Mouse (Mus musculus) embryonic facial prominence, embryonic 14.5 days (tissue): ENCODE results near the gene A830031A19Rik. TPM values are rescaled to one million over a fixed set of nuclear protein-coding genes. Genes with fewer than 3 reads are reported as not detected.

Experiments
- ATAC-seq: fragments of 200-750 bp; cut with Nextera tagmentation; 2 replicates; pipeline ENCODE4 v1.8.0; 2017; ENCODE audit warnings: low read depth, moderate number of reproducible peaks, moderate TSS enrichment
- DNase-seq: peaks from one replicate; pipeline ENCODE4 v3.0.0-alpha.2; 2015; ENCODE audit warnings: low spot score
- H3K27ac ChIP-seq: fragments of 300-500 bp; sonication (generic); replicated peaks from 2 replicates; pipeline ENCODE4 v1.5.1; 2014; ENCODE audit warnings: low read depth, mild to moderate bottlenecking, low read length, moderate library complexity
- H3K27me3 ChIP-seq: fragments of 300-500 bp; sonication (generic); replicated peaks from 2 replicates; pipeline ENCODE4 v1.6.1; 2014; ENCODE audit warnings: low read length; ENCODE audit not compliant: control insufficient read depth, insufficient read depth
- H3K36me3 ChIP-seq: fragments of 300-500 bp; sonication (generic); 2 replicates; pipeline ENCODE4 v1.6.1; 2014; ENCODE audit warnings: low read length, mixed read lengths; ENCODE audit not compliant: control insufficient read depth, insufficient read depth
- H3K4me1 ChIP-seq: fragments of 300-500 bp; sonication (generic); 2 replicates; pipeline ENCODE4 v1.6.1; 2014; ENCODE audit warnings: antibody characterized with exemption, low read length; ENCODE audit not compliant: control insufficient read depth, insufficient read depth
- H3K4me2 ChIP-seq: fragments of 300-500 bp; sonication (generic); 2 replicates; pipeline ENCODE4 v1.6.1; 2014; ENCODE audit warnings: low read depth, mild to moderate bottlenecking, low read length, moderate library complexity, mixed read lengths
- H3K4me3 ChIP-seq: fragments of 300-500 bp; sonication (generic); 2 replicates; pipeline ENCODE4 v1.5.1; 2014; ENCODE audit warnings: low read depth, mild to moderate bottlenecking, low read length
- H3K9ac ChIP-seq: fragments of 300-500 bp; sonication (generic); 2 replicates; pipeline ENCODE4 v1.6.1; 2014; ENCODE audit warnings: low read depth, mild to moderate bottlenecking, low read length, moderate library complexity, mixed read lengths
- H3K9me3 ChIP-seq: fragments of 300-500 bp; sonication (generic); 2 replicates; pipeline ENCODE4 v1.6.1; 2016; ENCODE audit warnings: low read length; ENCODE audit not compliant: control insufficient read depth
- WGBS: fragments of 180-500 bp; shearing (Covaris S2); extraction: QIAGEN DNeasy Blood & Tissue Kit; methylation state at CpG from one replicate; pipeline ENCODE4 v1.1.7; 2014; 5-methylcytosine and 5-hydroxymethylcytosine counted together
- polyA plus RNA-seq: library from polyadenylated mRNA; unstranded; fragments of >200 nt; fragmentation: Nextera tagmentation; extraction: Ambion mirVana; gene quantifications from 2 replicates; pipeline ENCODE4 v1.2.1, GENCODE M21; 2014

The A830031A19Rik gene
- not detected in 2 replicates for polyA plus RNA-seq

DNA sequence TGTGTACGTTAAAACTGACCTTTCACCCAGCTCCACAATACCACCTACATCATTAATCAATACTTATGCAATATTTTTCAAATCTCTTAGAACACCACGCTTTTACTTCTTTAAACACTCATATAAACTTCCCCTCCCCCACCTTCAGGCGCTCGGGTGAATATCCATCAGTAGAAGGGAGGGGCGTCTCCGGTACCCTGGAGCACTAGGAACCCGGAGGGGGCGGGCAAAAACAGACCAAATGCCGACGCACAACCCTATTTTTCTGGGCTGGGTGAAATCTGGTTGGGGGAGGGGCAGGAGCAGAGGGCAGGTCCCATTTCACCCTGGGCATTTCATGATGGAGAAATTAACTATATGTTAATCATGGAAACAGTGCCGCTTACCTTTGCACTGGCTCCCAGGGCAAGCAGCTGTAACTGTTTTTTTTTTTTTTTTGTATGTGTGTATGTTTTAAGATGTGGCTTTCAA, at the start of gene A830031A19Rik:
A830031A19Rik (minus strand) TSS at position 421 of the 471 bp plus-strand sequence.
- Histone ChIP-seq H3K4me1 (peaks cover 7% of the 10 kb centered on the region), H3K27me3 (no peaks in the 10 kb centered on the region; the same call in 1 of the 2 replicates), H3K36me3 (no peaks in the 10 kb centered on the region), H3K9me3 (no peaks in the 10 kb centered on the region), H3K9ac (peak within 1 kb of the TSS; percentile 95), H3K4me2 (peak within 1 kb of the TSS; percentile 97), H3K4me3 (peak within 1 kb of the TSS; percentile 82), H3K27ac (peak within 1 kb of the TSS; percentile 98)
- ATAC-seq (no peak), DNase-seq (no peak)
- whole genome bisulfite sequencing: 0% methylated on average over 11 of the region's 11 CpGs

DNA sequence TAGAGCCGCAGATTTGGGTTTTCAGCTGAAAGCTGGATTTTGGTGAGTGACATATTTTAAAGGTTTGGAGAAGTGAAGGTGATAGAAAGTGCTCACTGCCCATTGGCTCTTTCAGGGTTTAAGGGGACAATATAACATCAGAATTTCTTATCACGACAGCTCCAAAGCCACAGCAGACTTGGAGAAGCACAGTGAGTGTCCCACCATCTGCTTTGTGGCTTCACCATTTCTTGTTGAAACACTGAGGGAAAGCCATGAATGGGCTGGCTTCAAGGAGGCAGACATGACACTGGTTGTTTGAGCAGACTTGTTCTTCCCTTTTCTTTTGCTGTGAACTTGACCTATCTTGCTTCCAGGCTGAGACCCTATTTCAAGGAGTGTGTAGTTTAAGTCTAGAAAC, 49.1 kb upstream of the A830031A19Rik start:
- Histone ChIP-seq H3K4me1 (peaks cover 19% of the 10 kb centered on the region), H3K4me3 (no peak overlapping the region), H3K27ac (no peak overlapping the region), H3K36me3 (no peaks in the 10 kb centered on the region; the same call in 1 of the 2 replicates), H3K9me3 (no peaks in the 10 kb centered on the region), H3K27me3 (no peaks in the 10 kb centered on the region), H3K9ac (no peak overlapping the region), H3K4me2 (no peak overlapping the region)
- WGBS: 84% methylated on average over 2 of the region's 2 CpGs
- DNase-seq (no peak), ATAC-seq (no peak)

DNA sequence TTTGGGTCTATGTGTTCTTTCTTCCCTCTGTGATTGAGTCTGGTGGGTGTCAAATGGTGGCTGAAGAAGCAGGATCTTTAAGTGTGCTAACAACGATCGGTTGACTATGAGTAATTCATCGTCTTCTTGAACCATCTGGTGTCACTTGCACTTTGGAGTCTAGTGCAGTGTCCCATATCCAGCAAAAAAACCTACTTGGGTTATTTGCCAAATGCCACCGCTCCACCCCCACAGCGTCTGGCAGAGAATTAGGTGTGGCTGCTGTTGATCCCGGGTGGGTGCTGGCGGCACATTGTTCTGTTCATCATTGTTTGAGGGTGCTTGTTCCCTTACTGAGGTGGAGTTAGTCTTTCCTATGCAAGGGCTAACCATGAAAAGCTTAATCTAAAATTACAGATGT, 48.0 kb upstream of the A830031A19Rik start:
- Histone ChIP-seq H3K4me2 (no peak overlapping the region), H3K27ac (no peak overlapping the region), H3K36me3 (no peaks in the 10 kb centered on the region; the same call in 1 of the 2 replicates), H3K27me3 (no peaks in the 10 kb centered on the region), H3K4me1 (peaks cover 29% of the 10 kb centered on the region), H3K9ac (no peak overlapping the region), H3K4me3 (no peak overlapping the region), H3K9me3 (no peaks in the 10 kb centered on the region)
- WGBS: 84% methylated on average over 7 of the region's 7 CpGs
- ATAC-seq: no peak
- no peak for DNase-seq

DNA sequence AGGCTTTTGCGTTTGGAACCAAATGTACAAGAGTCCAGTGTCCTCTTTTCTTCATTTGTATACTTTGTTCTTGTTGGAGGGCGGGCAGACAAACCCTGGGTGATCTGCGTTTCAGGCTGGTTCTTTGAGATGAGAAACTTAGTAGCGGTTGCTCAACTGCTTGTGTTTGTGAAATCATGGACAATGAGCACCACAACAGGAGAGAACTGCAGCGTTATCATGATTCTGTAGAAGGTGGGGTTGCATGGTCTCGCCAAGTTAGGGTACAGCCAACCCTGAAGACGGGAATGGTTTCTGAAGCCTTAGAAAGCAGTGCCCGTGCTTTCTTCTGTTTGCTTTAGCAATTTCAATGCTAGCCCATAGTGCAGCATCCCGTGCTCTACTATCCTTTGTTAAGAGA, 46.3 kb upstream of the A830031A19Rik start:
- H3K36me3 ChIP-seq: no peaks in the 10 kb centered on the region
- H3K27ac ChIP-seq: no peak overlapping the region
- H3K4me3 ChIP-seq: no peak overlapping the region
- H3K9ac ChIP-seq: no peak overlapping the region
- ATAC-seq (no peak), DNase-seq (no peak)
- H3K4me1 ChIP-seq: peaks cover 29% of the 10 kb centered on the region
- H3K27me3 ChIP-seq: no peaks in the 10 kb centered on the region
- H3K4me2 ChIP-seq: no peak overlapping the region
- 78% methylated on average over 9 of the region's 9 CpGs for WGBS
- H3K9me3 ChIP-seq: no peaks in the 10 kb centered on the region

DNA sequence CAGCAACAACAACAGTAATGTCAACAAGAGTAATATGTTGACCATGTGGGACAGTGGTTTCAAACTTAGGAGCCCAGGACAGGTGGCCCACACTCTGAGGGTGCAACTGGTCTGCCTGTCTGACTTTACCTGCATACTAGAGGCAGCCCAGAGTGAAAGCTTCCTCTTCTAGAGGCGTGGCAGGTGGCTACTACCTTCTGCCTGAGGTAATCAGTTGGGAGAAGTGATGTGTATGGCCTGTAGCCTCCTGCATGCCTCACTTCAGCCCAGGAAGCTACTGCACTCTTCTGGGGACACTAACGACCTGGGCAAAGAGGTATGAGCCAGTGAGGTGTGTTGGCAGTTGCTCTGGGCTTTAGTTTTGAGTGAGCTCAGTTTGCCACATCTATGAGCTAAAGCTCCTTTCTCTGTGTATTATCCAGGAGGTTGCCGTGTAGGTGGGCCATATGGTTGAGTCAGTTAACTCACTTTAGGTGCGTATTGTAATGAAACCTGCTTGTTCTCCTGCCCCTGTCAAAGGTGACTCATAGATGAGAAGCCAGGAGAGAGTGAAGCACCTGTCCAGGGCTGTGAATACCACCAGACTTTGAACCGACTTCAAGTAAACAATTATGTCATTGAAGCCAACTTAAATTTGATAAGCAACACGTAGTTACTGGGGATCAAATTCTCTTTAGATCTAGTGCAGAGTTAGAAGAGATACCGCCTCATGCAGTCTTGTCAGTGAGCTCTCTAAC, 41.9 kb upstream of the A830031A19Rik start:
- Histone ChIP-seq H3K4me1 (peaks cover 29% of the 10 kb centered on the region), H3K27ac (no peak overlapping the region), H3K9ac (no peak overlapping the region), H3K4me3 (no peak overlapping the region), H3K27me3 (no peaks in the 10 kb centered on the region), H3K9me3 (no peaks in the 10 kb centered on the region), H3K36me3 (0 out of 2 replicates have a peak, but pooled peaks cover 4% of the 10 kb centered on the region), H3K4me2 (no peak overlapping the region)
- no peak for DNase-seq
- 80% methylated on average over 7 of the region's 7 CpGs for WGBS
- no peak for ATAC-seq

DNA sequence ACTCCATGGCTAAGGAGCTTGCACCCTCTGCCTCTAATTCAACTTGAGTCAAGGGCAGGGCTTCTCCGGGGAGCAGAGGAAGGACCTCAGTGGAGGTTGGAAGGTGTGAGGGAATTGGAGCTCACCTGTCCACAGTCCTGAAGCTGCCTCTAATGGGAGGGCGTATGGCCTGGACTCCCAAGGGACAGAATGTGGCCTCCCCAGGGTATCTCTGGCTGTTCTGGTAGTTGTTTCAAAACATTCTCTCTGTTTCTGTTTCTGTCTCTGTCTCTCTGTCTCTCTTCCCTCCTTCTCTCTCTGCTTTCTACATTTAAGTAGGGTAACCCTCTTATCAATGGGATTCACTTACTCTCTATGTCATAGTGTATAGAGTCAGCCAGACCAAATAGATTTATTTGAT, 41.2 kb upstream of the A830031A19Rik start:
- no peak for ATAC-seq
- Histone ChIP-seq H3K27ac (no peak overlapping the region), H3K9me3 (no peaks in the 10 kb centered on the region), H3K4me2 (no peak overlapping the region), H3K9ac (no peak overlapping the region), H3K36me3 (0 out of 2 replicates have a peak, but pooled peaks cover 4% of the 10 kb centered on the region), H3K4me1 (peaks cover 29% of the 10 kb centered on the region), H3K27me3 (no peaks in the 10 kb centered on the region), H3K4me3 (no peak overlapping the region)
- 87% methylated on average over 2 of the region's 2 CpGs for whole genome bisulfite sequencing
- DNase-seq: no peak

DNA sequence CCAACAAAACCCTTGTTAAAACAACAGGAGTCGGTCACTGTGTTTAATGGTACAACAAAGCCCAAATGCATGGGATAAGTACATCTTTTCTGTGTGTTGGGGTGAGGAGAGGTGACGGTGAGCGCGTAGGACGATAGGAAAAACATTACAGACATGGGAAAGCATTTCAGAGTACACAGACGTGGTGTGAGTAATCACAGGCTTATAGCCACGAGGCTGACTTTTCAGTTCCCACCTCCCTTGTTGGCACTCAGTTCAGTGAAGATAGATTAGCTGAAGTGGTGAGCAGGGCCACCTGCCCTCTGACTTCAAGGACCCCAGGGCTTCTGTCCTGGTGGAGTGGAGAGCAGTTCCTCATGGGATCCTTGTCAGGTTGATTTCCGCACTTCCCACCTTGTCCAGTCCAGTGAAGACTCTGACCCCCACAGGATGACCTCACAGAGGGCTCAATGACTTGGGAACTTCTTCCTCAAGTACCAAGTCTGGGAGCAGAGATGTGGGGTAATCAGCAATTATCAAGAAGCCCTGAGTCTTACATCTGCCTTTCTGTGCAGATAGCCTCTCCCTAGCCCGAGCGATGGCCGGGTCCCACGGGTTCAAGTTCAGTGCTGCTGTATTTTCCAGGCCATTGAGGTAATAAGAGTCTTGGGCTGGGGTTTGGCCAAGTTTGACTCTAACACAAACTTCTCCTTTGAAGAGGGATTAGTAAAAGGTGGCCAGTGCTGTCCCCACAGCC, 40.3 kb upstream of the A830031A19Rik start:
- ATAC-seq (no peak), DNase-seq (no peak)
- no peaks in the 10 kb centered on the region for H3K9me3 ChIP-seq
- no peak overlapping the region for H3K27ac ChIP-seq
- H3K9ac ChIP-seq: no peak overlapping the region
- H3K36me3 ChIP-seq: 0 out of 2 replicates have a peak, but pooled peaks cover 4% of the 10 kb centered on the region
- WGBS: 82% methylated on average over 12 of the region's 12 CpGs
- no peak overlapping the region for H3K4me2 ChIP-seq
- no peak overlapping the region for H3K4me3 ChIP-seq
- peaks cover 32% of the 10 kb centered on the region for H3K4me1 ChIP-seq
- H3K27me3 ChIP-seq: no peaks in the 10 kb centered on the region

DNA sequence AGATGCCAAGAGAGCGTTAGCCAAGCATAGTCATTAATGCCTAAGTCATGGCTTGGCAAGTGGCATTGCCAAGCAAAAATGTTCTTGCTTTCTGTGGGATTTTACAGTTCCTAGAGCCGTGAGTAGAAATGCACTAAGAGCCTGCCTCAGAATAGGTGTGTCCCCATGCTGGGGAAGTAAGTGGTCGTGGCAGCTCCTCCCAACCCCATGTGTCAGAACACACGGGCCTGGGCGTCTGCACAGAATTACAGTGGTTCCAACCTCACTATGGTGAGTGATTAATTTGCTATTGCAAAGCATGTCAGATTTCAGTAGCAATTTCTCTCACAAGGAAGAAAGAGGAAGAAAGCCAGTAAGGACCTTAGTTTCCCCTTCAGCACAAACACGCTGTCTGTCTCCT, 36.9 kb upstream of the A830031A19Rik start:
- H3K4me3 ChIP-seq: no peak overlapping the region
- H3K9me3 ChIP-seq: no peaks in the 10 kb centered on the region
- no peak overlapping the region for H3K4me2 ChIP-seq
- 34% methylated on average over 6 of the region's 6 CpGs for WGBS
- 0 out of 2 replicates have a peak, but pooled peaks cover 4% of the 10 kb centered on the region for H3K36me3 ChIP-seq
- peaks cover 36% of the 10 kb centered on the region for H3K4me1 ChIP-seq
- peak; percentile 36; the same call in 1 of the 2 replicates for ATAC-seq
- H3K9ac ChIP-seq: no peak overlapping the region
- peak overlapping the region; percentile 28; the same call in 1 of the 2 replicates for H3K27ac ChIP-seq
- DNase-seq: peak; percentile 68
- H3K27me3 ChIP-seq: no peaks in the 10 kb centered on the region
